Mouse (Mus musculus): ENCODE measurements around the gene Cdca7l. TPM values are rescaled to one million over a fixed set of nuclear protein-coding genes. Genes with fewer than 3 reads are reported as not detected.
A peak's percentile ranks its signal among the peaks of the same experiment; 100 is the strongest.
"Not testable (repeated sequence)": the region's sequence is repeated elsewhere in the genome, so short reads cannot be mapped to it uniquely, and the experiment has no call there.

Gene Cdca7l
- total RNA-seq, 2 experiments from 2014 or later: 0.74 to 0.81 TPM

DNA sequence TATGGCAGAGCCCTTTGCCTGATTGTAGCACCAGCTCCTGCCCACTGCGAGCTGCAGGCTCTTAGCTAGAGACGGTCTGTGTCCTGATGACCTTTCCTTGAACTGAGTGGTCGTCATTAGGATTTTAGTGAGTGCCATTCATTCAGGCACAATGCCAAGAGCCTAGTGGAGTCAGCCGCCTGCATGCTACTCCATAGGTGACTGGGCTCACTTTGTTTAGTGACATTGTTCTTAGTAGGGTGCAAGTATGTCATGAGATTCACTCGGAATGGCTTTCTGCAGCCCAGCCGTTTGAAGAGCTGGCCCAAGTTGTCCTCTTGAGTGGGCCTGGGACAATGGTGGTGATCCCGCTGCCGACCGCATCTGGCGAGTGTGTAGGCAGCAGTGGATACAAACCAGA is 46.4 kb downstream of the Cdca7l start:
- DNase-seq (ENCODE audit: low spot score in 2 of 2): no peak
- intact Hi-C loops (cut with DNase I): loop anchor here (5.0 to 10.0 kb wide), 3 partner anchors 33 to 466 kb away; no protein-coding TSS in a partner anchor

DNA sequence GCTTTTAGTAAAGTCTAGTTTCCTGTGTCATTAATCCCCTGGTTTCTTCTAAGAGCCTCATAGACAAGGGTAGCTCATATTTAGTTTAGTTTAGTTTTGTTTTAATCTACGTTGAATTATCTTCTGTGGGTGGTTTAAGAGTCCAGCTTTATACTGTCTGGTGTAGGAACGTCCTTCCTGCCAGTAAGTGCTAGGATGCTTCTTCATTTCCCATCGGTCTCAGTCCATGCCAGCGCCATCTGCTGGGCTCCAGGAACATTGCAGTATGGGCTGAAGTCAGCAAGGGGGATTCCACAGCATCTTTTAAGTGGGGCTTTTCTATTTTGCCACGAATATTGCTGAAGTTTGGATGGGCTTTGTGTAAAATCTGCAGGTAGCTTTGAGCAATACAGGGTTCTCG is 49.2 kb downstream of the Cdca7l start:
- intact Hi-C loops (cut with DNase I): loop anchor here (5.0 to 10.0 kb wide), 3 partner anchors 36 to 469 kb away; no protein-coding TSS in a partner anchor
- DNase-seq (ENCODE audit: low spot score in 2 of 2): peak; percentile 34 to 66

DNA sequence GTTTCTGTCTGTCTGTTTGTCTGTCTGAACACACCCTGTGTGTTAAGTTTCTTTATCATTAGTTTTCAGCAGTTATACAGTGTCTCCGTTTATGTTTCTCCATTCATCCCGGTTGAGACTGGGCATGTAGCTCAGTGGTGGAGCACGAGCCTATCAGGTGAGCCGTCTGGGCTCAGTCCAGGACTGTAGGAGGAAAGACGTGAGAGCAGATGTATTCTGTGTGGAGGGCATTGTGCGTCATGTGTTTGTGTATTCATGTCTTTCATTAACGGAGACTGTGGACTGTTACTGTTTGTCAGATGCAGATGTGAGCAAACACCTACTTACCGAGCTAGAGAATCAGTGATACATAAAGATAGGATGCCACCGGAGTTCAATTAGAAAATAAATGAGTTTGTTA is 52.9 kb downstream of the Cdca7l start:
- no peak for DNase-seq (ENCODE audit: low spot score in 2 of 2)
- intact Hi-C loops (cut with DNase I): loop anchor here (10.0 kb wide), 1 partner anchor 472 kb away; no protein-coding TSS in a partner anchor

DNA sequence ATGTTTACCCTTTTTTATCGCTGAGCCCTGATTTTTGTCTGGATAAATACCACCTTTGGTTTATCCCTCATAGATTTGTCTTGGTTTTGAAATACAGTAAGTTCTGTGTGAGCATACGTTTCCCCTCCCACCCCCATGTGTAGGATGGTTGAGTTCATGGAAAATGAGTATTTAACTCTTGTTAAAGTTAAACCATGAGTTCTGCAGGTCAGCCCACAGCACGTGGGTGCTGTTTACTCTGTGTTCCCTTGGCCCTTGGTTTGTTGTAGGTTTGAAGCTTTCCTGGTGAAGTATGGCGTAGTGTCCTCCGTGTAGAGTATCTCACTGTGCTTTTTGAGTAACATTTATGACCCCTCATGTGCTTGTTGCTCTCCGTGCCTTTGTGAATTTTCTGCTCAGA is 53.8 kb downstream of the Cdca7l start:
- DNase-seq (ENCODE audit: low spot score in 2 of 2): no peak
- intact Hi-C loops (cut with DNase I): loop anchor here (10.0 kb wide), 1 partner anchor 473 kb away; no protein-coding TSS in a partner anchor

DNA sequence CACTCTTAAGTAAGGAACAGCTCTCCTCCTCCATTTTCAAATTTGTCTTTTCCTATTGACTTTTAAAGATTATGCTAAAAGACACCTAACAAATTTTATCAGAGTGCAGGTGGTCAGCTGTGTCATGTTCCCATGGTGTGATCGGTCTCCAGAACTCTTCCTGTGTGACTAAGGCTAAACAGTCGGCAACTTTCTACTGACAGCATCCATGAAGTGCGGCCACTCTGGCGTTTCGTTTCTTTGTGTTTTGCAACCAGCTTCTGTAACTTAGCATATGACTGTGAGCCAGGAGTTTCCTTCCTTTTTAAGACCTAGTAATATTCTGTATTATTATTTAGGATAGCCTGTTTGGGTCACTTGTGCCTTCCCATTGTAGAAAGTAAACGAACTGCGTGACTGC is 56.8 kb downstream of the Cdca7l start:
- intact Hi-C loops (cut with DNase I): no loop called here
- no peak for DNase-seq (ENCODE audit: low spot score in 2 of 2)

DNA sequence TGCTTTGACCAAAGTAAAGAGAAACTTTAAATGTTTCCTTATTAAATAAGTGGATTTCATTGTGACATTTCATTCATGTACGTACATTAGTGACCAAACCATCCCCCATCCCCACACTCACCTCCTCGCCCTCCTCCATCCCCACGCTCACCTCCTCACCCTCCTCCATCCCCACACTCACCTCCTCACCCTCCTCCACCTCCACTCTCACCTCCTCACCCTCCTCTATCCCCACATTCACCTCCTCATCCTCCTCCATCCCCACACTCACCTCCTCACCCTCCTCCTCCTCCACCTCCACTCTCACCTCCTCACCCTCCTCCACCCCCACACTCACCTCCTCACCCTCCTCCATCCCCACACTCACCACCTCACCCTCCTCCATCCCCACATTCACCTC is 57.2 kb downstream of the Cdca7l start:
- DNase-seq (ENCODE audit: low spot score in 2 of 2): no peak
- intact Hi-C loops (cut with DNase I): no loop called here

DNA sequence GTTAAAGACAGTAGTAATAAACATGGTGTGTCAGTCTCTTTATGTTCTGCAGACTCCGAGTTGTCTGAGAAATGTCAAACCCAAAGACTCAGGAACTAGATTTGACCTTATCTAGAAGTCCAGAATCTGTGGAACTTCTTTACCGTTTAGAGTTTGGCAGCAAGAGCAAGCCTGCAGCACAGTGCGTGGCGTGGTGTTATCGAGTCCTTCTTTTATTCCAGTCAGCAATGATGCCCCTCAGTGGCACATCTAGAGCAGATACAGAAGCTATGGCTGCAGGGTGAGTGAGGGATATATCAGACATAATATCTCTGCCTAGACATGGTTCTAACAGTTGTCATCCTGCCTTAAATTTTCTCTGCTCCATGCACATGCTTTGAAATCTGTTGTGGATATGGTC is 58.6 kb downstream of the Cdca7l start:
- intact Hi-C loops (cut with DNase I): no loop called here

DNA sequence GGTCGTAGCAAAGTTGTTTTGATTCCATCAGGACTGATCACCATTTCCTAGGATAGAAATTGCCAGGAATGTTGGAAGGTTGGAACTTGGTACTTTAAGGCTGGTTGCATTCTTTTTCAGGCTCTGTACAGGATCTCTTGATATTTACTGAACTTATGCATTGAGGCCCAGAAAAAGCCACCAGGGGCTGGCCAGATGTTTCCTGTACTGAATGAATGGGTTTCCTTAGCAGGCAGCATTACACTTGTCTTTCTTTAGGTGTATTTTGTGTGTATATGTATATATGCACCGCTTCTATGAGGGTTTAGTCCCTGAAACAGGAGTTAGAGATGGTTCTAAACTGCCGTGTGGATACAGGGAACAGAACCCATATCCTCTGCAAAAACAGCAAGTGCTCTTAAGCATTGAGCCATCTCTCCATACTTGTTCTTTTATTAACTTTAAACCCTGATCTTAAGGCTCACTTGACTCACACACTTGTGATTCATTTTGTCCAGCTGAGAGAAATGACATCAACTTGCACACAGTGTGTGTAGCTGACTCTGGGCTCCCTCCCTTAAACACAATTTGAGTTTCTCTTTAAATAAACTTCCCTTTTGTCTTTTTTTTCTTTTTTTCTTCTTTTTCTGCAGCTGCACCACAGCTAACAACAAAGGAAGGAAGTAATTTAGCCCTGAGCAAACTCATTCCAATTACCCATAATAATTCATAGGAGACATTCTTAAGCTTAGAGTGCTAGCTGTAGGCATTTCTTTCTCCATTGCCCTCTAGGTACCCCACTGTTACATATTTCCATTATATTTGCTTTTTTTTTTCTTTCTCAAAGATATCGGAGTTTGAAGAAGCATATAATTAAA is 63.8 kb downstream of the Cdca7l start:
- intact Hi-C loops (cut with DNase I): no loop called here
- DNase-seq (ENCODE audit: low spot score in 2 of 2): no peak

More for the DNA sequence above, 58.6 kb downstream of the Cdca7l start:
- no peak for DNase-seq (ENCODE audit: low spot score in 2 of 2)

DNA sequence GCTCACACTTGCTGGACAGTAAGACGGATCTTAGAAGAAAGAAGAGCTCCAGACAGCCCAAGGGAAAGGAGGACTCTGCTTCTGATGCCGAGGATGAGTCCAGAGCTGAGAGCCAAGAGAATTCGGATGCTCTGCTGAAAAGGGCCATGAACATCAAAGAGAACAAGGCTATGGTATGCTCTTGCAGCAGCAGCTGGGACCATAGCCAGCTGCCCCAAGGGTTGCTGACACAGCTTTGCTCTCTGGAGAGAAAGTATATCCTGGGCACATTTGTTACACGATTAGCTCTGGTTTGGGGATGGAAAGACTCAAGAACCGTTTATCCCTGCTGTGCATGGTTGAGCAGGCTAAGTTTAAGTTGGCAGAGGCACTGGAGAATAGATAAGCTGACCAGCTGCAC is 68.2 kb downstream of the Cdca7l start:
- intact Hi-C loops (cut with DNase I): no loop called here
- no peak for DNase-seq (ENCODE audit: low spot score in 2 of 2)

DNA sequence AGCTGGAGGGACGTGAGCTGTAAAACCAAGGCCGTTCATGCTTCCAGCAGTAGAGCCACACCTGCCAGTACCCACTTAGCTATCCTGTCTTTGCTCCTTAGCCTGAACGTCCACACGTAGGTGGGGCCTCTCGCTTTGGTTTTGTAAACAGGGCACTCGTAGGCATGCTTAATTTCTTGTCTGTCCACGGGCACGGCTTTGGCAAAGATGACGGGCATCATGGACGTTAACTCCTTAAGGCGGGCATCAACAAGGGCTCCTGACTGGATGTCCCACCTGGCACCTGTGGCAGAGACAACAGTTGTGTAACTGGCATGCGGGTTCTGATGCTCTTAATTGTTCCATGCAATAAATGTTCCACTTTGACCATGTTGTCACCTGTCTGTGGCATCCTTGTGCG is 74.3 kb downstream of the Cdca7l start:
- intact Hi-C loops (cut with DNase I): no loop called here

DNA sequence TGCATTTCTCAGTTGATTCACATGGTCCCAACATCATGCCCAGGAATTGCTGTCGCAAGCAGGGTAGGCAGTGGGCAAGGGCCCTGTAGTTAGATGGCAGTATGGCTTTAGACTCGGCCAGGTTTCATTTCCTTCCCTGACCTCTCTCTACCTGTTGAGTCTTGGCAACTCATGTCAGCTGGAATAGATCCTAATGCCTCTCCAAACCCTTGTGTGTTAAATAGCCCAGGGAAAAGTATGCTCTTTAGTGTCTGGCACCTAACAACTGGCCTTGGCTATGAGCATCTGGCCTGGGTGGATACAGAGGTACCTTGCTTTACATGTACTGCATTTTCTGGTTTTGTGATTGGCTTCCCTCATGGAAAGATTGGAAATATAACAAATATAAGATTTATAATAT is 80.5 kb downstream of the Cdca7l start:
- intact Hi-C loops (cut with DNase I): no loop called here

More for the DNA sequence above, 74.3 kb downstream of the Cdca7l start:
- no peak for DNase-seq (ENCODE audit: low spot score in 2 of 2)

DNA sequence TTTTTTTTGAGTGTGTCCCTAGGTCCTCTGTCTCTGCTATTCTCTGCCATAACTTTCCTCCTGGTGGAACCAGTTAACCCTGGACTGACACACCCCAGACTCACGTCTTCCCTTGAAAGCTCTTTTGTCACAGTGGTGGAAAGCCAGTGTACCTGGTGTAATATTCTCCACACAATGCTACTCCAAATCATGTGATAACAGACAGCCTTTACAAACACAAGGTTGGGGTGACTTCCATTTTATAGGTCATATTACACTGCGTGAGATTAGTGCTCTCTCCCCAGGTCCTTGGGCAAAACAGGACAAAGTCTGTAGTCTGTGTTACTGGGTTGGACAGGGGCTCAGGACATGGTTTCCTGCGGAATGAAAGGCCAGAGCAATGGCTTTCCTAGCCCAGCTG is 83.3 kb downstream of the Cdca7l start:
- DNase-seq (ENCODE audit: low spot score in 2 of 2): no peak
- intact Hi-C loops (cut with DNase I): no loop called here

More for the DNA sequence above, 80.5 kb downstream of the Cdca7l start:
- no peak for DNase-seq (ENCODE audit: low spot score in 2 of 2)

DNA sequence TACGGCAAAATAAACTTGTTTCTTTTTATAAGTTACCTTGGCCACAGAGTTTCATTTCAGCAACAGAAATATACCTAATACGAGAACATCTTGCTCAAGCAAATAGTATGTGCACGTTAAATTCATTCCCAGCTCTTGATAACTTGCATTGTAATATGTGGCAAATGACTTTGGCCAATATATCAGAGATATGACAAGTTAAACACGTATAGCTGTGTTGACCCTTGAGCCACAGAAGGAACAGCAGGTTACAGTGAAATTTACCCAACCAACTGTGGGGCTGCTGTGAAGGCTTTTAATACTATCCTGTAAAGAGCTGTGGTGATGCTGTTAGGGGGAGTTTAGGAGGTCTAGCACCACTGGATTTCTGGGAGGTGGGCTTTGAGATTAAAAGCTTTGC is 96.7 kb downstream of the Cdca7l start:
- intact Hi-C loops (cut with DNase I); DNase-seq (ENCODE audit: low spot score in 2 of 2): not testable (repeated sequence)

DNA sequence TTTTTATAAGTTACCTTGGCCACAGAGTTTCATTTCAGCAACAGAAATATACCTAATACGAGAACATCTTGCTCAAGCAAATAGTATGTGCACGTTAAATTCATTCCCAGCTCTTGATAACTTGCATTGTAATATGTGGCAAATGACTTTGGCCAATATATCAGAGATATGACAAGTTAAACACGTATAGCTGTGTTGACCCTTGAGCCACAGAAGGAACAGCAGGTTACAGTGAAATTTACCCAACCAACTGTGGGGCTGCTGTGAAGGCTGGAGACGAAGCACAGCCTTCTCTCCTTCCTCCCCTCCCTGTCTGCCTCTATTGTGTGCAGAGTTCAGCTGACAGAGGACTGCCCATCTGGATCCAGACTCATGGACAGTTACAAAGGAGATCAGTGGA is 97.3 kb downstream of the Cdca7l start:
- intact Hi-C loops (cut with DNase I); DNase-seq (ENCODE audit: low spot score in 2 of 2): not testable (repeated sequence)

DNA sequence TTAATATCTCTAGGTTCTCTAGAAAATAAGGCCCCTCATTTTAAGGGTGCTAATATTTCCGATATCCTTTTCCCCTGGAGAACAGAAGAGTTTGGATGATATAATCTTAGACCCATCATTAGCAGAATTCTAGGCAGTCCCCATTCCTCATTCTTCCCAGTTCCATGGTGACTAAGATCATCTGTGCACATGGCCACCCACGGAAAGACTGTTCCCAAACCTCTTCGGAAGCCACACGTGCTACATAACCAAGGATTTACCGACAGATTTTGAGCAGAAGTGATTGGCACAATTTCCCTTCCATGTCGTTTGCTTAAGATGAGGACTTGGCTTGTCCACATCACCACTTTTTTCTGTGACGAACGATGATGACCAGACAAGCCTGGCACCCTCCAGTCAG is 99.6 kb downstream of the Cdca7l start:
- DNase-seq (ENCODE audit: low spot score in 2 of 2): peak; percentile 22 to 38
- intact Hi-C loops (cut with DNase I): no loop called here

DNA sequence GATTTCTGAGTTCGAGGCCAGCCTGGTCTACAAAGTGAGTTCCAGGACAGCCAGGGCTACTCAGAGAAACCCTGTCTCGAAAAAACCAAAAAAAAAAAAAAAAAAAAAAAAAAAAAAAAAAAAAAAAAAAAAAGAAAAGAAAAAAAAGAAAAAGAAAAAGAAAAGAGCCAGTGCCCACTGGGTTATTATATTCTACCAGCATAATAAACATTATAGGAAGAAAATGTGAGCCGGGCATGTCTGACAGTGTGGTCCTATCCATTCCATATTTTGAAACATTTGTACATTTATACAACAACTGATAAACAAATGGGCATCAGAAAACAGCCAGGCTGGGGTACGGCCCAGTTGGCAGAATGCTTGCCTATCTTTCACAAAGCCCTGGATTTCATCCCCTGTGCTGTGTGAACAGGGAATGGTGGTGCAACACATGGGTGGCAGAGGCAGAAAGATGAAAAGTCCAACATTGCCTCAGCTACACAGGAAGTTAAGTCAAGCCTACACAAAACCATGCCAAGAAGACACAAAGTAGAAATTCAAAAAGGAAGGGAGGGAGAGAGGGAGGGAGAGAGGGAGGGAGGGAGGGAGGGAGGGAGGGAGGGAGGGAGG is 101.2 kb downstream of the Cdca7l start:
- intact Hi-C loops (cut with DNase I); DNase-seq (ENCODE audit: low spot score in 2 of 2): not testable (repeated sequence)

DNA sequence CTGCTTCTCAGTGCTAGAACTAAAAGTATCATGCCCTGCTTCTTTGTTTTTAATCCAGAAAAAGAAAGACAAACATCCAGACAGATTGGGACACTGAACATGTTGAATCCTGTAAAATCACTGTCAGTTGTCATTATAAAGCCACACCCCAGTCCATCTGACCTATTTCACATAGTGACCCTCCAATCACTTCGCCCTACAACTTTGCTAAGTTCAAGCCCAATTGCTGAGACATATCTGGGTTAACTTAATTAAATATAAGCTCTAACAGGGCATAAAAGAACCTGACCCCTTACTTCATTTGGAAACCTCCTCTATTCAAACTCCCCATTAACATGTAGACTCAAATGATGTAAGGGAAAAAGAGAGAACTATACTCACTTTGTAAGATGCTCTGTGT is 107.3 kb downstream of the Cdca7l start:
- intact Hi-C loops (cut with DNase I): no loop called here
- no peak for DNase-seq (ENCODE audit: low spot score in 2 of 2)

DNA sequence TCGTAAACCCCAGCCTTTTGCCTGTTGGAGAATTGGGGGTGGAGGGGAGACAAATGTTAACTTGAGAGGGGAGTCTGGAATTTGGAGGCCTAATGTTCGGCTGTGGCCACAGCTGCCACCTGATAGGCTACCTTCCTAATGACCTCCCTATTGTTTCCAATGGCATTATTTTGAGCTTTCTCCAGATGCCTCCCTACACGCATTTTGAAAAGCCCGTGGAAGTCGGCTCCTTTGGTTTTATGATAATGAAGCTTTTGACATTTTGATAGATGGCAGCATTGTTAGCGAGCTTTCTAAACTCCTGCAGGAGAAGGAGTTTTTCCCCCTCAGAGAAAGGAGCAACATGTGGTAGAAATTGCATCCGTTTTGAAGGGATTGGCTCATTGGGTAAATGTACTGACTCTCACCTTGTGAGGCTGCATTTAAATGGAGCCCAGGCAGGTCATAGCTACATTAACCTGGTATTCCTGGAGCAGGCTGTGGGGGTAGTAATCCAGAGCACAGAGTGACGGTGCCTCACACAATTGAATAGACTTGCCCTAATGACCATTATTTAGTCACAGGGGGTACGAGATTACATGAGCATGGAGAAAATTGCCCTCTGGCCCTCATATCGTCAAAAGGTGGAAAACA is 110.6 kb downstream of the Cdca7l start:
- intact Hi-C loops (cut with DNase I): no loop called here
- DNase-seq (ENCODE audit: low spot score in 2 of 2): no peak

DNA sequence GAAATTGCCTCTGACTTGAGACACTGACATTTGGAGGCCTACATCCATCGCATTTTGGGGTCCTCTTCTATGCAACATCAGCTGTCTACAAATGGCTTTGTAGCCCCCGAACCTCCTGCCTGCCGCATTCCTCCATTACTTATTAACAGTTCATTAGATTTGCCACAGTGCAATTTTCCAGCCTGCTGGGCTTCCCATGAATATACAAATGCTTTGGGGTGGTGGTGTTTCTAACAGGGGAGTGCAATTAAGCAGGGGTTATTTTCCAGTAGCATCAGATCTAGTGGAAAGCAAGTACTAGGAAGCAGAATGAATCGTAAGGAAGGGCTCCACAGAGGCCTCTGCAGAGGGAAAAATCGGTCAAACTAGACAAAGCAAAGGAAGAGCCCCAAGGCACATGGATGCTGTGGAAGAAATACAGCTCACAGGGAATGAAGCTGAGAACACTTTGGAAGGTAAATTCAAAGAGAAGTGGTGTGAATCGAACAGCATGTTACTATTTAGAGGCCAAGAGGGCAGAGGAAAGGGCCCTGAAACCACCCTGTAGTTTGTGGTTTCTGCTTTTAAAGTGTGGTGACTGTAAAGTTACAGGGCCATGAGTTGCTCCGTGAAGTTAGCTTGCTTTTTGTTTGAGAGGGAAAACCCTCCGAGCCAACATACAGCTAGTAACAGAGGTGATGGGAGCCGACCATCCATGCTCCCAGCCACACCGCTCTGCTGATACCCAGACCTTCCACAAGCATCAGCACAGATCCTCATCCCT is 111.9 kb downstream of the Cdca7l start:
- no peak for DNase-seq (ENCODE audit: low spot score in 2 of 2)
- intact Hi-C loops (cut with DNase I): no loop called here
